Mouse (Mus musculus) heart, embryonic 12.5 days (tissue): ENCODE results near the gene Raet1e. TPM values are rescaled to one million over a fixed set of nuclear protein-coding genes. Genes with fewer than 3 reads are reported as not detected.
"Not testable (repeated sequence)": the region's sequence is repeated elsewhere in the genome, so short reads cannot be mapped to it uniquely, and the experiment has no call there.

Source experiments
- ATAC-seq: fragments of 200-750 bp; cut with Nextera tagmentation; 2 replicates; pipeline ENCODE4 v1.8.0; 2017; ENCODE audit warnings: moderate TSS enrichment, moderate library complexity; ENCODE audit not compliant: insufficient number of reproducible peaks, low FRiP score
- H3K27ac ChIP-seq: fragments of 300-500 bp; sonication (generic); 2 replicates; pipeline ENCODE4 v1.5.1; 2016; ENCODE audit warnings: mild to moderate bottlenecking, moderate library complexity; ENCODE audit not compliant: poor library complexity, severe bottlenecking
- H3K27me3 ChIP-seq: fragments of 300-500 bp; sonication (generic); replicated peaks from 2 replicates; pipeline ENCODE4 v1.6.1; 2016; ENCODE audit warnings: mild to moderate bottlenecking, moderate library complexity
- H3K36me3 ChIP-seq: fragments of 300-500 bp; sonication (generic); 2 replicates; pipeline ENCODE4 v1.6.1; 2016; ENCODE audit warnings: mild to moderate bottlenecking, moderate library complexity
- H3K4me1 ChIP-seq: fragments of 300-500 bp; sonication (generic); replicated peaks from 2 replicates; pipeline ENCODE4 v1.6.1; 2016; ENCODE audit warnings: mild to moderate bottlenecking
- H3K4me2 ChIP-seq: fragments of 300-500 bp; sonication (generic); 2 replicates; pipeline ENCODE4 v1.6.1; 2016; ENCODE audit warnings: mild to moderate bottlenecking, moderate library complexity
- H3K4me3 ChIP-seq: fragments of 300-500 bp; sonication (generic); 2 replicates; pipeline ENCODE4 v1.5.1; 2016; ENCODE audit warnings: mild to moderate bottlenecking
- H3K9ac ChIP-seq: fragments of 300-500 bp; sonication (generic); 2 replicates; pipeline ENCODE4 v1.6.1; 2016; ENCODE audit warnings: mild to moderate bottlenecking, moderate library complexity
- H3K9me3 ChIP-seq: fragments of 300-500 bp; sonication (generic); replicated peaks from 2 replicates; pipeline ENCODE4 v1.6.1; 2016; ENCODE audit warnings: mild to moderate bottlenecking, moderate library complexity
- WGBS: fragments of 180-500 bp; shearing (Covaris S2); methylation state at CpG from one replicate; pipeline ENCODE4 v1.1.7; 2016; 5-methylcytosine and 5-hydroxymethylcytosine counted together
- polyA plus RNA-seq: library from polyadenylated mRNA; unstranded; fragments of >200 nt; fragmentation: Nextera tagmentation; extraction: Ambion mirVana; gene quantifications from 2 replicates; pipeline ENCODE4 v1.2.1, GENCODE M21; 2016

The Raet1e gene
- polyA plus RNA-seq, 1 experiment from 2014 or later: 4.3 TPM

GRCm38 (mm10) chr10:22167061-22167460, 8.7 kb downstream of the Raet1e start:
- not testable (repeated sequence) for H3K9ac ChIP-seq, H3K4me1 ChIP-seq, H3K27me3 ChIP-seq, ATAC-seq, H3K36me3 ChIP-seq, H3K9me3 ChIP-seq, H3K4me2 ChIP-seq, H3K27ac ChIP-seq, H3K4me3 ChIP-seq
- 76% methylated on average over 1 of the region's 1 CpGs for WGBS

- not testable (repeated sequence) for ATAC-seq, H3K27ac ChIP-seq, H3K4me2 ChIP-seq
Observed at GRCm38 (mm10) chr10:22169116-22169515, 10.7 kb downstream of the Raet1e start.

GRCm38 (mm10) chr10:22172431-22173334, 14.3 kb downstream of the Raet1e start:
- ATAC-seq: not testable (repeated sequence)
- whole genome bisulfite sequencing: 0% methylated on average over 1 of the region's 5 CpGs

More at GRCm38 (mm10) chr10:22169116-22169515, 10.7 kb downstream of the Raet1e start:
- H3K27me3 ChIP-seq, H3K4me3 ChIP-seq, H3K9ac ChIP-seq, H3K4me1 ChIP-seq, H3K9me3 ChIP-seq, H3K36me3 ChIP-seq: not testable (repeated sequence)

GRCm38 (mm10) chr10:22173335-22174189, 15.2 kb downstream of the Raet1e start:
- not testable (repeated sequence) for H3K9me3 ChIP-seq, H3K27me3 ChIP-seq, H3K4me1 ChIP-seq, H3K9ac ChIP-seq, H3K36me3 ChIP-seq, ATAC-seq, H3K27ac ChIP-seq
- Histone ChIP-seq H3K4me2 (peak overlapping the region; percentile 51), H3K4me3 (peak overlapping the region; percentile 25; the same call in 1 of the 2 replicates)
- WGBS: 13% methylated on average over 13 of the region's 17 CpGs

More at GRCm38 (mm10) chr10:22172431-22173334, 14.3 kb downstream of the Raet1e start:
- H3K36me3 ChIP-seq, H3K27me3 ChIP-seq, H3K27ac ChIP-seq, H3K4me1 ChIP-seq, H3K9ac ChIP-seq, H3K9me3 ChIP-seq: not testable (repeated sequence)
- Histone ChIP-seq H3K4me3 (peak overlapping the region; percentile 25; the same call in 1 of the 2 replicates), H3K4me2 (peak overlapping the region; percentile 51)

DNA sequence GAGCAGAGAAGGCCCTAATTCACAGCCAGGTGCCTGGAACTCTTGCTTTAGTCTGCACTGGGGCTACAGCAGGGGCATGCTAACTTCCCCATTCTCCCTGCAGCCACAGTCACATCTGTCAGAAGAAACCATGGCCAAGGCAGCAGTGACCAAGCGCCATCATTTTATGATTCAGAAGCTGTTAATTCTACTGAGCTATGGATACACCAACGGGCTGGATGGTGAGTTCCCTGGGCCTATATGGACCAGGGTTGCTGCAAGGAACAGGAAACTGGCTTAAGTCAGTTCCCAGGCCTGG, 15.8 kb downstream of the Raet1e start:
- WGBS: 73% methylated on average over 2 of the region's 2 CpGs
- not testable (repeated sequence) for H3K4me1 ChIP-seq, ATAC-seq, H3K4me3 ChIP-seq, H3K36me3 ChIP-seq, H3K27ac ChIP-seq, H3K4me2 ChIP-seq, H3K27me3 ChIP-seq, H3K9ac ChIP-seq, H3K9me3 ChIP-seq

GRCm38 (mm10) chr10:22176515-22176914, 18.1 kb downstream of the Raet1e start:
- H3K4me3 ChIP-seq, H3K4me1 ChIP-seq, H3K27me3 ChIP-seq, H3K27ac ChIP-seq, H3K4me2 ChIP-seq, H3K36me3 ChIP-seq, H3K9me3 ChIP-seq, H3K9ac ChIP-seq, ATAC-seq: not testable (repeated sequence)
- WGBS: 62% methylated on average over 2 of the region's 2 CpGs

- not testable (repeated sequence) for H3K4me3 ChIP-seq, ATAC-seq, H3K9me3 ChIP-seq, H3K9ac ChIP-seq, H3K27ac ChIP-seq, H3K36me3 ChIP-seq, H3K27me3 ChIP-seq, H3K4me1 ChIP-seq
- H3K4me2 ChIP-seq: peak overlapping the region; percentile 42
- WGBS: 4% methylated on average over 10 of the region's 10 CpGs
Observed at GRCm38 (mm10) chr10:22191035-22191434, 32.7 kb downstream of the Raet1e start.

- not testable (repeated sequence) for H3K9ac ChIP-seq
Observed at GRCm38 (mm10) chr10:22201352-22201751, 43.0 kb downstream of the Raet1e start.

DNA sequence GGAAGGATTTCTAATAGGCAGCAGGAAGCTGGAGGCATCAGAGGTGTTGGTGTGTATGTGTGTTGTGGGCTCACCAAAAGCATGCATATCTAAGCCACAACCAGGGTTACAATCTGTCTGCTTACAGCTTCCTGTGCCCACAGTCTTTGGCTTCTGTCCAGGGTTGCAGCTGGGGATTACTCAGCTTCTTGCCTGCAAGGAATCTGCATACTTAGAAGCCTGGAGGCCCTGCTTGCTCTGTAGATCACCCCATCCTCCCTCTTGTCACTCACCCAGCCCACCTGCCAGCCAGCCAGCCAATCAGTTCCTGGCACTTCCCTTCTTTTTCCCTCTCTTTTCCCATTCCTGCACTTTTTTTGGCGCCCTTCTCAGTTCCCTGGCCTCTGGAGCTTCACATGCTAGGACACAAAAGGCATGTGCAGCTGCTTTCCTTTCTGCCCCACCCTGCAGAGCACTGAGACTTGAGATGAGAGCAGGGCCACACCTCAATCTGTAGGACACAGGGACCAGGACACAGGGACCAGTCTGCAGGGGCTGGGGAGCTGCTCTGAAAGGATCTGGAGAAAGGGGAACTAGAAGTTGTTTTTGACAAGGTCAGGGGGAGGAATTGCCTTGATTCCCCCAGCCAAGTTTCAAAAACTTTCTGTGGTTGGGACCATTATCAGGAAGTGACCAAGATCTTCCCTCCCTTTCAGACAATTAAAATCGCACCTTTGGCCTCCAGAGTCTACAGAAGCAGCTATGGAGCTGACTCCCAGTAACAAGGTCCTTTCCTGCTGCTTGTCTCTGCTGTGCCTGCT, 44.6 kb downstream of the Raet1e start:
- not testable (repeated sequence) for ATAC-seq, H3K4me3 ChIP-seq, H3K27ac ChIP-seq, H3K27me3 ChIP-seq, H3K36me3 ChIP-seq, H3K9me3 ChIP-seq, H3K9ac ChIP-seq, H3K4me1 ChIP-seq, H3K4me2 ChIP-seq
- no CpG with 5 or more reads among the region's 2 CpGs for WGBS

More at GRCm38 (mm10) chr10:22201352-22201751, 43.0 kb downstream of the Raet1e start:
- not testable (repeated sequence) for H3K27ac ChIP-seq, H3K4me2 ChIP-seq, H3K36me3 ChIP-seq, H3K4me1 ChIP-seq, H3K4me3 ChIP-seq, ATAC-seq, H3K27me3 ChIP-seq, H3K9me3 ChIP-seq
- WGBS: 72% methylated on average over 2 of the region's 3 CpGs

- WGBS: 45% methylated on average over 1 of the region's 1 CpGs
- H3K4me3 ChIP-seq: not testable (repeated sequence)
Observed at GRCm38 (mm10) chr10:22206443-22206842, 48.1 kb downstream of the Raet1e start.

More at GRCm38 (mm10) chr10:22206443-22206842, 48.1 kb downstream of the Raet1e start:
- not testable (repeated sequence) for H3K9me3 ChIP-seq, H3K9ac ChIP-seq, H3K4me2 ChIP-seq, H3K27ac ChIP-seq, H3K36me3 ChIP-seq, H3K4me1 ChIP-seq, ATAC-seq, H3K27me3 ChIP-seq
